Mouse (Mus musculus): Measurements from ENCODE around the gene Dzip1.

Dzip1 gene

GRCm38 (mm10) chr14:118874126-118874525 lies 51.1 kb downstream of the Dzip1 start:
- no peak for DNase-seq (ENCODE audit: low spot score in 2 of 2)

DNA sequence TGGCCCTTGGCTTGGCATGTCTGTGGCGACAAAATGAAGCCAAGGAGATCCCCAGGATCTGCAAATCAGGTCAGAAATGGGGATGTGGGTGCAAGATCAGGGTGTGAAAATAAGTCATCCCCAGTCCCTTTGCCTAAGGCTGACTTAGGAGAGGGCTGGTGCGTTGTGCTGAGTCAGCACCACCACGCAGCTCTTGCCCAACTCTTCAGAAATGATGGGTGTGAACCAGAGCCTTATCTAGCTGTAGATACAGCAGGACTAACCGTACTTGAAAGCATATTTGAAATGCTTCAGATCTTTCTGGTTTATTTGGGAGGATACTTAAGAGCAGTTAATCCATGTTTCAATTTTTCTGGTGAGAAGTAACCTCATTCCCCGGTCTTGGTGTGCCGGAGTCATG lies 55.5 kb downstream of the Dzip1 start:
- no peak for DNase-seq (ENCODE audit: low spot score in 2 of 2)

GRCm38 (mm10) chr14:118868102-118868724 lies 57.0 kb downstream of the Dzip1 start:
- DNase-seq (ENCODE audit: low spot score in 2 of 2): peak in 1 of 2 experiments; percentile 27

DNA sequence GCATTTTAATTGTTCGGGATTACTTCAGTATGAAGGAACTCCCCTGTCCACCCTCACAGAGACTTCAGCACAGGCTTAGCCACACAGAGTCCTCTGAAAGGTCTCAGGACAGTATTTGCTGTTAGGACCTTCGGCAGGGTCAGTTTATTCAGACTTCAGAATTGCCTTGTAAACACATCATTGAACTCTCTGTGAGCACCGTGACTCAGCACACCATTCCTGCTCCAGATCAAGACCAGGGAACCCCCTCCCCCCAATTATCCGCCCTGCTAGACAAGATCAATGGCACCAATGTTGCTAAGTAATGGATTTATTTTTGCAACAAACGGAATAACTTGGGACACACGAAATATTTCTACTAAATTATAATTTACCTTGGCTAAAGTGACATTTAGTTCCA lies 57.9 kb downstream of the Dzip1 start:
- DNase-seq (ENCODE audit: low spot score in 2 of 2): no peak

GRCm38 (mm10) chr14:118866014-118866811 lies 59.0 kb downstream of the Dzip1 start:
- DNase-seq (ENCODE audit: low spot score in 2 of 2): no peak

DNA sequence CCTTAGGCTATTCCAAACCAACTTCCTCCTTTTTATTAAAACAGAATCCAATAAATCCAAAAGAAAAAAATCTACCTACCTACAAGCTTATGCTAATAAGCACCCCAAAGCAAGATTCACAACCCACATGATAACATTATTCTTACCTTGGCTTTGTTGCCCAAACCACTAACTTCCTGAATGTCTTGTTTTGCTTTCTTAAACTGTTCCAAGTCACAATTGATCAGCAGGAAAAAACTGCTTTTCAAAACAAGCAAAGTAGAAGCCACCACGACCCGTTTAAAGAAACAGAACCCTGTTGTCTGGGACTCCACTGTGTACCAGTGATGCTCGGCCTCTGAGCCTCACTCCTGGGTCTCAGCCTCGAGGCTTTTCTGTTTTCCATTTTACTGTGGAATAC lies 60.4 kb downstream of the Dzip1 start:
- no peak for DNase-seq (ENCODE audit: low spot score in 2 of 2)

DNA sequence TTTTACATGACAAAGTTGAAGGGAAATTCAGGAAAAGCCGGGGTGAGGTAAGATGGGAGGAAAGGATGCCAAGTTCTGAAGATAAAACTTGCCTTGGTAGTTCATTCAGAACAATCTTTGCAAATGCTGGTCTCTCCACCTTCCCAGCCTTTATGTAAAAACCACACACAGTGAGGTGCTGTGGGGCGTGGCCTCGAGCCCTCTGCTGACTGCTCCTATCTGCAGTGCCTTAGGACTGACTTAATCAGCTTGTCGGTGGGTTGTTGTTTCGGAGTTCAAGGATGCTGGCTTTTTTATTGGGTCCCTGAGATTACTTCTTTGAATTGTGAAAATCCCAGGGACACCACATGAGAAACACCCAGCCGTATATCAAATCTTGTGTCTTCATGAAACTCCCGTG lies 63.0 kb downstream of the Dzip1 start:
- no peak for DNase-seq (ENCODE audit: low spot score in 2 of 2)

DNA sequence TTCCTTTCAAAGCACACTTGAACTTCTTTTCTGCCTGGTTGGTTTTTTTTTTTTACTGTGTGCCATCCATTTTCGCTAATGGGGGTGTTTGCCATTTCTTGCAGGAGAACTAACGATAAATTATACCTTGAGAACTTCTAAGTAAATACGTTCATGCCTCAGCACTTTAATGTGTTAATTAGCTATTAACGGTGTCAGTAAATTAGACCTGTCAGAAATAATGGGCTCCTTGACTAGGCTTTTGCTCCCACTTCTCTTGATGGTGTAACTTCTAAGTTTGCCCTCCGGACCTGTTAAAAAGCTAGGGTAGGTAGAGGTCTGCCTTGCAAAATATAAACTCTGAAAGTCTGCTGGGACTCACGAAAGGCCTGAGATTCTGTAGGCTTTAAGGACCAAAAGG lies 66.9 kb downstream of the Dzip1 start:
- DNase-seq (ENCODE audit: low spot score in 2 of 2): no peak

DNA sequence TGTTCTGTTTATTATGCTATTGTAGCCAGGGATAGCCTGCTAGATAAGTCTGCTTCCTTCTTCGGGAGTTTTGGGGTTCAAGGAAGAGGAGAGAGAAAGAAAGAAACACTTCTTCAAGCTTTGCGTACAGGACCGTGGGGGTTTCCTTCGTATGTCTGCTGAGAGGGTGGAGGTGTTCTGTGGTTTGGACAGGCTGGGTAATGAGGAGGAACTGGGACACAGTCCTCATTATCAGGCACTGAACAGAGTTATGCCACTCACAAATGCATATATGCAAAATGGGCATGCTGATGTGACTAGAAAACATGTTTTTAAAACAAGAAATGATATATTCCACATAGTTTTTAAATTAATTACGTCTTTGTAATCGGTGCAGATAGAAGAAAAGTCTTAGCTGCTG lies 68.7 kb downstream of the Dzip1 start:
- DNase-seq (ENCODE audit: low spot score in 2 of 2): no peak

DNA sequence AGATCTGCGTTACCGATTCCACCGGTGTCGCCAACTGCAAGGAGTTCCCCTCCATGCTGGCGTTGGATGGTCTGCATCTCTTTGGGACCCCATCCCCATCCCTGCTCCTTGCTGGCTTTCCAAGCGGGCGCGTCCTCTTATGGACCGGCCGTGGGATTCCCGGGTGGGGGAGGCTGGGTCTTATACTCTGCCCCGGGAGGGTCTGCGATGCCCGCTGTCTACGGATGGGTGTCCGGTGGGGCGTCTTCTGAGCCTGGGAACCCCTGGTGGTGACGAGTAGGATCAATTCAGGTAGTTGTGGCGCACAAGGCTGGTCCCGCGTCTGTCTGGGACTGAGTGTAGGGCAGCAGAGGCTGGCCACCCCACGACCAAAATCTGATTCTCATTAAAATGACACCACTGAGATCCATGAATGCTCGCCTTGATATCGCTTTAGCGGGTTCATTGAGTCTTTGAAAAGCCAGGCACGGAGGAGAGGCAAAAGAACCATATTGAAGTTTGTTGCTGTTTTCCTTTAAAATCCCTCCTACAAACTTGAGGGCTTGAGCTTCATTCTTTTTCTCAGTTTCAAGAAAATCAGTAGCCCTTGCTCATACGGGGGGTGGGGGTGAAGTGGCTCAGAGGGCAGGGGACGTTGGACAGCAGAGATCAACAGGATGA lies 70.0 kb downstream of the Dzip1 start:
- DNase-seq (ENCODE audit: low spot score in 2 of 2): no peak

DNA sequence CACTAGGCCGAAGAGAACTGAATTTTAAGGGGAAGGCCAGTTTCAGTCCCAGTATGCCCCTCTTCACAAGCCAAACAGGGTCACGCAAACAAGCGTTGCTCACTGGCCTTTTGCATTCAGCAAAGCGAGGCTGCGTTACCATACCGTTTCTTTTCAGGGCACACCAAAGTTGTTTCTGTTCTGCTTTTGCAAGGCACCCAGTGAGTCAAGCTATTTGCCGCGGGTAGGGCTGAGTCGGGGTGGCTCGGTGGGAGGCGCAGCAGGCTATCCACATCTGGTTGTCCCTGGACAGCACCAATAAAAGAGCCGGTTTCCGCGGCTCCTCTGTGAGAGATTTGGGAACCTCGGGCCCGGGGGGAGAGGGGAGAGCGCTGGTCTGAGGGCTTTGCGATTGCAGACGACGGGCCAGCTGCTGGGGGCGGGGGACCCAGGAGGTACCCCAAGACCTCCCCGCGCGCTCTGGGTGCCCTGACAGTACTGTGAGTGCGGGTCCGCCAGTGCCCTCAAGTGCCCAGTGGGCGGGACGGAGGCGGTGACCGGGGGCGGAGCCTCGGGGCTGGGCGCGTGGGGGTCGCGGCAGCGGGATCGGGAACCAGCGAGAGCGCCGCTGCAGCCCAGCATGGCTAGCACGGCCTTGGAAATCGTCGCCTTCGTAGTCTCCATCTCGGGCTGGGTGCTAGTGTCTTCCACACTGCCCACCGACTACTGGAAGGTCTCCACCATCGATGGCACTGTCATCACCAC lies 70.7 kb downstream of the Dzip1 start:
- DNase-seq (ENCODE audit: low spot score in 2 of 2): peak; percentile 24 to 50

DNA sequence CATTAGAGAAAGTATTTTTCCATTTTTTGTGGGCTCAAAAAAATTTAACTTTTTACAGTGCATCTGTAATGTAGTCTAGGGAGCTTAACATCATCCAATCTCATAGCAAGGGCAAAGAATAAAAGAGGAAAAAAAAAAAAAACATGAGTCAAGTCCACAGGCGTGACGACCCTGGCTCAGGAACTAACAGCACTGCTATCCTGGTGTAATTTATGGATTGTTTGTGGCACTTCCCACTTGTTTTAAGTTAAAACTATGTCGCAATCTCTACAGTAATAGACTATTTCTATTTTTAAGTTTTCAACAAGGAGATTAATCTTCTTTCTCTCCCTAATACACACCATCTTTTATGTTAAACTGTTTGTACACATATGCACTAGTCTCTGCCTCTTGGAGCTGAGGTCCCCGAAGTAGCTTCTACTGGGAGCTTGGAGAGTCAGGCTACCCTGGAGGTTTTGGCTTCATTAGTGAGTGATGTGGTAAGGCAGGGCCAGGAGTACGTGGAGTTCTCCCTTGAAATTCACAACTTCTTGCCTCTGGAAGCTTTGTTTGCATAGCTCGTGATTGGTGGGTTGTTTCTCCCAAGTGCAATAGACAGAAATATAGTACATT lies 73.7 kb downstream of the Dzip1 start:
- DNase-seq (ENCODE audit: low spot score in 2 of 2): no peak

- DNase-seq (ENCODE audit: low spot score in 2 of 2): no peak
Measured at GRCm38 (mm10) chr14:118850696-118851035, 74.6 kb downstream of the Dzip1 start.

- no peak for DNase-seq (ENCODE audit: low spot score in 2 of 2)
Measured at GRCm38 (mm10) chr14:118850011-118850695, 75.1 kb downstream of the Dzip1 start.

DNA sequence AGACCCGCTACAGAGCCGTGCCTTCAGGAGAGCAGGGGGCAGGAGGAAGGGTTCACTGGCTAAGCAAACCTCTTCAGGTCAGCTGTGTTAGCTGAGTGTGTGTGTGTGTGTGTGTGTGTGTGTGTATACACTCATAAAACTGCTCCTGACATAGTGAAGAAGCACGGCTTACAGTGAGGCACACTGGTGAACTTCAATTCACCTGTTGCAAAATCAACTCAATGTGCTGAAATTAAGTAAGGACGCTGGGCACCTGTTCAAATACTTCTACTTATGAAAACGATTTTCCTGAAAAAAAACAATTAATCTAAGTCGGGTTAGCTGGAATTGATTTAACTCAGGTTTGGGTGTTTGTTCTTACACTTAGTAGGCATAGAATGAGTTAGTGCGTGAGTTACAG lies 77.1 kb downstream of the Dzip1 start:
- no peak for DNase-seq (ENCODE audit: low spot score in 2 of 2)

DNA sequence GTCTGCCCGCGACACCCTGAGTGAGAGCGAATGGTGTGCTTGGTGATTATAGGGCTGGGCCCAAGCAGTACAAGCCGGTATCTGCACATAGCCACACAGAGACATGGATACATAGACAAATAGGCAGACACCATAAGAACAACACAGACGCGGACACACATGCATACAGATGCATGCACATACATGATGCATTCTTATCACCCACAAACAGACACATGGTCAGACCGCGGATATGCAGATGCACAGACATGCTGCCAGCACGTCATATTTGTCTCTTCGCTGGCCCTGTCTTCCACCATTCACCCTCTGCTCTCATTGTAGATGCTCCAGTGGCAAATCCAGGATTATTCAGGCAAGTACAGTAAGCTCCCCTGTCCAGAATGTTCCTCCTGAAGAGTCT lies 78.4 kb downstream of the Dzip1 start:
- DNase-seq (ENCODE audit: low spot score in 2 of 2): no peak

DNA sequence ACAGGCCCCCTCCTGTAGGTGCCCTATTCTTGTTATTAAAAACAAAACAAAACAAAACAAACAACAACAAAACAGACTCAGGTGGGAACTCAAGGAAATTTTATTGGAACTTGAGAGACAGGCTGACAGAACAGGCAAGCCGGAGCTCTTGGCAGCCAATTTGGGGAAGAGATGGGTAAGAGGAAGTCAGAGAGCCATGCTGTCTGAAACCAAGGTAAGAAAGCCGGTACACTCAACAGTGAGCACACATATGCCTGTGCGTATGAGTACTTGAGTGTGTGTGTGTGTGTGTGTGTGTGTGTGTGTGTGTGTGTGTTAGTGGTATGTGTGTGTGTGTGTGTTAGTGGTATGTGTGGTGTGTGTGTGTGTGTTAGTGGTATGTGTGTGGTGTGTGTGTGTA lies 82.9 kb downstream of the Dzip1 start:
- DNase-seq (ENCODE audit: low spot score in 2 of 2): no peak

GRCm38 (mm10) chr14:118840027-118840426 lies 85.2 kb downstream of the Dzip1 start:
- no peak for DNase-seq (ENCODE audit: low spot score in 2 of 2)

GRCm38 (mm10) chr14:118839416-118839815 lies 85.8 kb downstream of the Dzip1 start:
- no peak for DNase-seq (ENCODE audit: low spot score in 2 of 2)

GRCm38 (mm10) chr14:118838556-118839120 lies 86.6 kb downstream of the Dzip1 start:
- no peak for DNase-seq (ENCODE audit: low spot score in 2 of 2)

DNA sequence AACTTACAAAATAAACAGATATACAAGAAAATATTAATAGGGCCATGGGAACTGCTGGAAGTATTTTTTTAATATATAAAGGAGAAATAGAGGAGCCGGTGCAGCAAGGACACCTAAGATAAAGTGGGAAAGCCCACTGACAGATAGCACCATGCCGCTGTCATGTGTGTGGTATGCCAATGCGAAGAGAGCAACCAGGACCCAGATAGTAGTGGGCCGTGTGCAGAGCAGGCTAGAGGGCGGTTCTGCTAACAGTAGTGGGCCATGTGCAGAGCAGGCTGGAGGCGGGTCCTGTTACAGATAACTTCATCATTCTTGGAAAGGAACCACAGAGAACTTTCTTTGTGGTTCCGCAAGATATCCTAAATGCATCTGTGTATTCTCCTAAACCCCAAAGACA lies 88.5 kb downstream of the Dzip1 start:
- DNase-seq (ENCODE audit: low spot score in 2 of 2): no peak
